Mouse (Mus musculus): Measurements from ENCODE around the gene Rsg1. TPM values are rescaled to one million over a fixed set of nuclear protein-coding genes. Genes with fewer than 3 reads are reported as not detected.

Rsg1 gene
- total and polyA plus RNA-seq, 3 experiments, result 1.1 to 4.5 (median 3.2) TPM

DNA sequence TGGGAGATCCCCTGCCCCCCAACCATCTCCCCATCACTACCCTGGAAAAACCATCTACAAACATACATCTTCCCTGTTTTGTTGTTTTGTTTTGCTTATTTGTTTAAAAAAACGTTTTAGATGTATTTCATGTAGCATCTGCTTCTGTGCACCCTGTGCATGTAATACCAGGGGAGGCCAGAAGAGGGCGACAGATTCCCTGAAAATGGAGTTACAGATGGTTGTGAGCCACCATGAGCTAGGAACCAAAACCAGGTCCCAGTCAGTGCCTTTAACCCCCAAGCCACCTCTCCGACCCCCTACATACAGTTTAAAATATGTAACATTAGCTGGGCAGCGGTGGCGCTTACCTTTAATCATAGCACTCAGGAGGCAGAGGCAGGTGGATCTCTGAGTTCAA is 43.7 kb downstream of the Rsg1 start:
- H3K27ac ChIP-seq (ENCODE audit: insufficient read depth, low read depth), result no peak overlapping the region
- TF ChIP-seq NELFE (IDR thresholded peaks at IDR 0.05; ENCODE audit: low read depth, low read length) (no peak), EP300 (IDR thresholded peaks at IDR 0.05; ENCODE audit: low read length) (no peak), ZKSCAN1 (IDR thresholded peaks at IDR 0.05; ENCODE audit: borderline replicate concordance, low read depth, low read length) (no peak), RAD21 (IDR thresholded peaks at IDR 0.05; ENCODE audit: low read depth, low read length) (peak; percentile 38), SMC3 (IDR thresholded peaks at IDR 0.05; ENCODE audit: low read depth, low read length) (peak; percentile 32), CHD1 (IDR thresholded peaks at IDR 0.05; ENCODE audit: low read depth, low read length) (no peak), UBTF (IDR thresholded peaks at IDR 0.05; ENCODE audit: low read depth, low read length) (no peak), CTCF (conservative IDR thresholded peaks at IDR 0.05 in 1 of 2, IDR thresholded peaks at IDR 0.05 in 1 of 2; ENCODE audit: low read depth in 2 of 2, low read length in 2 of 2) (peak; percentile 64 to 89)
- H3K36me3 ChIP-seq (replicated peaks in 1 of 2; ENCODE audit: control insufficient read depth in 1 of 2, insufficient read depth in 1 of 2, low read length in 1 of 2), result no peaks in the 10 kb centered on the region
- peaks cover 65% of the 10 kb centered on the region for H3K27me3 ChIP-seq (replicated peaks)
- H3K9me3 ChIP-seq (replicated peaks; ENCODE audit: low read length), result peaks cover 25% of the 10 kb centered on the region
- dilution Hi-C loops (cut with MboI; ENCODE audit: extremely low pct_ligation_motif_present, extremely low pct_unique_long_range_greater_than_20kb, low sequenced_read_pairs), result no loop called here
- H3K9ac ChIP-seq (ENCODE audit: insufficient read depth, low read depth), result no peak overlapping the region
- H3K4me1 ChIP-seq (ENCODE audit: control insufficient read depth in 1 of 2, insufficient read depth in 2 of 2), result peaks cover 0 to 2% of the 10 kb centered on the region in 2 experiments; a peak in 1 of 4 replicates
- in situ Hi-C loops (cut with MboI; ENCODE audit: low pct_ligation_motif_present, low pct_unique_long_range_greater_than_20kb, low sequenced_read_pairs), result no loop called here
- H3K79me2 ChIP-seq (replicated peaks; ENCODE audit: control insufficient read depth, extremely low read depth, insufficient read depth, poor library complexity, severe bottlenecking), result no peaks in the 10 kb centered on the region
- DNase-seq (ENCODE audit: extremely low read depth), result peak; percentile 31
- no peak overlapping the region for H3K4me3 ChIP-seq (replicated peaks in 1 of 3; ENCODE audit: low read depth in 2 of 3, low read length in 2 of 3, poor library complexity in 1 of 3)
- no peak overlapping the region for H3K4me2 ChIP-seq (ENCODE audit: insufficient read depth, low read depth, poor library complexity, severe bottlenecking)

DNA sequence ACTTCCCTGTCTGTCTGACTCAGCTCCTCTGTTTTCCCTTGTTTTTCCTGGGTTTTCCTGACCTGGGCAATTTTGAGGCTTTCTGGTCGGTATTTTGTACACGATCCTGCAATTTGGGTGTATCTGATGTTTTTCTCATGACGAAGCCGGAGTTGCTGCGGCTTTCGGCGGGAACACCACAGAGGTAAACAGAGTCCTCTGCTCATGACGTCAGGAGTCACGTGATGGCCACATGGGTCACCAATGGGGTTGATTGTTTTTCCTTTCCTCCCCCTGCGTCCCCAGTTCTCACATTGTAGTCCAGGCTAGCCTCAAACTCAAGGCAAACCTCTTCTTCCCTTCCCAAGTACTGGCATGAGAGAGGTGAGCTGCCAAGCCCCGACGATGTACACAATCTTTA is 45.7 kb downstream of the Rsg1 start:
- TF ChIP-seq BHLHE40 (IDR thresholded peaks at IDR 0.05; ENCODE audit: low read depth, low read length) (0 out of 2 replicates have a peak, but pooled peaks have one; percentile 6), MAFK (IDR thresholded peaks at IDR 0.05; ENCODE audit: insufficient replicate concordance, low read length) (no peak)
- peaks cover 61% of the 10 kb centered on the region for H3K27me3 ChIP-seq (replicated peaks)
- H3K36me3 ChIP-seq (replicated peaks in 1 of 2; ENCODE audit: control insufficient read depth in 1 of 2, insufficient read depth in 1 of 2, low read length in 1 of 2), result no peaks in the 10 kb centered on the region
- H3K4me1 ChIP-seq (ENCODE audit: control insufficient read depth in 1 of 2, insufficient read depth in 2 of 2), result no peaks in the 10 kb centered on the region; a peak in 1 of 4 replicates
- peaks cover 29% of the 10 kb centered on the region for H3K9me3 ChIP-seq (replicated peaks; ENCODE audit: low read length)
- in situ Hi-C loops (cut with MboI; ENCODE audit: low pct_ligation_motif_present, low pct_unique_long_range_greater_than_20kb, low sequenced_read_pairs), result no loop called here
- no peak overlapping the region for H3K9ac ChIP-seq (ENCODE audit: insufficient read depth, low read depth)
- no peak overlapping the region for H3K4me3 ChIP-seq (replicated peaks in 1 of 3; ENCODE audit: low read depth in 2 of 3, low read length in 2 of 3, poor library complexity in 1 of 3)
- H3K79me2 ChIP-seq (replicated peaks; ENCODE audit: control insufficient read depth, extremely low read depth, insufficient read depth, poor library complexity, severe bottlenecking), result no peaks in the 10 kb centered on the region
- H3K27ac ChIP-seq (ENCODE audit: insufficient read depth, low read depth), result no peak overlapping the region
- DNase-seq (ENCODE audit: extremely low read depth), result no peak
- no peak overlapping the region for H3K4me2 ChIP-seq (ENCODE audit: insufficient read depth, low read depth, poor library complexity, severe bottlenecking)
- dilution Hi-C loops (cut with MboI; ENCODE audit: extremely low pct_ligation_motif_present, extremely low pct_unique_long_range_greater_than_20kb, low sequenced_read_pairs), result no loop called here

DNA sequence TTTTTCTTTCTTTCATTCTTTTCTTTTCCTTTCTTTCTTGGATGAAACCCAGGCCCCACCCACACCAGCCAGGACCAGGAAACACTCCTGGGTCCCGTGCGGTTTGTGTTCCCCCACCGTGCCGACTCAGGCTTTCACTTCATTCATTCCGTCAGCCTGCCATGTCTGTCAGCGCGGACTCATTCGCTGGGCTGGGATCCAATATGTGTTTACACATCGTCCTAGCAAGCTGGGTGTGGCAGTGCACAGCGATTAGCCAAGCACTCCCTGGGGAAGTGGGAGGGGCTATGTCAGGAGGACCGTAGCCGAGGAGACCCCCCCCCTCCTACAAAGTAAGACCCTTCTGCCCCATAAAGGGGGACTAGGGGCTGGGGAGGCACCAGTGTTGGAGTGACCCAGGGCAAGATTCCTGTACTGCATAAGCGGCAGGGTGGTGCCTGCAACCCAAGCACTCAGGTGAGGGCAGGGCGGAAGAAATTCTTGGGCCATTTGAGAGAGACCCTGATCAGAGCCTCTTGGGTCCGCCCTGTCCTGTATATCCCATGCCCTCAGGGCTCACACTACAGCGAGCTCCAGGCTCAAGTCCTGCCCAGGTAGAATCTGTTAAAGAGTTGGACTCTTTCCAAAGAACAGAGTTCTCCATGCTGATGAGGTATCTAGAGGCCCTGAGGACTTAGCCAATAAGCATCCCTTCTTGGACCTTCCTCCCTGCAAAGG is 46.4 kb downstream of the Rsg1 start:
- H3K27ac ChIP-seq (ENCODE audit: insufficient read depth, low read depth), result no peak overlapping the region
- no peaks in the 10 kb centered on the region; a peak in 1 of 4 replicates for H3K4me1 ChIP-seq (ENCODE audit: control insufficient read depth in 1 of 2, insufficient read depth in 2 of 2)
- H3K4me3 ChIP-seq (replicated peaks in 1 of 3; ENCODE audit: low read depth in 2 of 3, low read length in 2 of 3, poor library complexity in 1 of 3), result no peak overlapping the region
- H3K79me2 ChIP-seq (replicated peaks; ENCODE audit: control insufficient read depth, extremely low read depth, insufficient read depth, poor library complexity, severe bottlenecking), result no peaks in the 10 kb centered on the region
- TF ChIP-seq ZNF384 (IDR thresholded peaks at IDR 0.05; ENCODE audit: low read depth, low read length) (no peak), JUND (conservative IDR thresholded peaks at IDR 0.05; ENCODE audit: low read depth, low read length) (no peak)
- H3K27me3 ChIP-seq (replicated peaks), result peaks cover 54% of the 10 kb centered on the region
- H3K36me3 ChIP-seq (replicated peaks in 1 of 2; ENCODE audit: control insufficient read depth in 1 of 2, insufficient read depth in 1 of 2, low read length in 1 of 2), result no peaks in the 10 kb centered on the region
- peaks cover 29% of the 10 kb centered on the region for H3K9me3 ChIP-seq (replicated peaks; ENCODE audit: low read length)
- dilution Hi-C loops (cut with MboI; ENCODE audit: extremely low pct_ligation_motif_present, extremely low pct_unique_long_range_greater_than_20kb, low sequenced_read_pairs) (no loop called here), in situ Hi-C loops (cut with MboI; ENCODE audit: low pct_ligation_motif_present, low pct_unique_long_range_greater_than_20kb, low sequenced_read_pairs) (no loop called here)
- H3K9ac ChIP-seq (ENCODE audit: insufficient read depth, low read depth), result no peak overlapping the region
- H3K4me2 ChIP-seq (ENCODE audit: insufficient read depth, low read depth, poor library complexity, severe bottlenecking), result no peak overlapping the region
- DNase-seq (ENCODE audit: extremely low read depth), result no peak
